Mouse (Mus musculus): Measurements from ENCODE around the gene Macrod2.

Macrod2 gene

GRCm38 (mm10) chr2:140570874-140571273 is 175.8 kb downstream of the Macrod2 start:
- no peak for DNase-seq (ENCODE audit: low read depth, low spot score)

GRCm38 (mm10) chr2:140592537-140593261 is 197.6 kb downstream of the Macrod2 start:
- no peak for DNase-seq (ENCODE audit: low read depth, low spot score)

GRCm38 (mm10) chr2:140596906-140597305 is 201.8 kb downstream of the Macrod2 start:
- no peak for DNase-seq (ENCODE audit: low read depth, low spot score)

GRCm38 (mm10) chr2:140615451-140615850 is 220.3 kb downstream of the Macrod2 start:
- no peak for DNase-seq (ENCODE audit: low read depth, low spot score)

- no peak for DNase-seq (ENCODE audit: low read depth, low spot score)
Measured at GRCm38 (mm10) chr2:140621730-140622337, 226.7 kb downstream of the Macrod2 start.

GRCm38 (mm10) chr2:140653481-140653880 is 258.4 kb downstream of the Macrod2 start:
- DNase-seq (ENCODE audit: low read depth, low spot score) = no peak

GRCm38 (mm10) chr2:140653978-140654377 is 258.9 kb downstream of the Macrod2 start:
- DNase-seq (ENCODE audit: low read depth, low spot score) = no peak

GRCm38 (mm10) chr2:140662673-140663072 is 267.6 kb downstream of the Macrod2 start:
- no peak for DNase-seq (ENCODE audit: low read depth, low spot score)

GRCm38 (mm10) chr2:140664381-140664780 is 269.3 kb downstream of the Macrod2 start:
- DNase-seq (ENCODE audit: low read depth, low spot score) = no peak

GRCm38 (mm10) chr2:140666846-140667245 is 271.7 kb downstream of the Macrod2 start:
- peak; percentile 49 for DNase-seq (ENCODE audit: low read depth, low spot score)

- DNase-seq (ENCODE audit: low read depth, low spot score) = no peak
Measured at GRCm38 (mm10) chr2:140667261-140668047, 272.3 kb downstream of the Macrod2 start.

- DNase-seq (ENCODE audit: low read depth, low spot score) = peak; percentile 91
Measured at GRCm38 (mm10) chr2:140668311-140668710, 273.2 kb downstream of the Macrod2 start.

GRCm38 (mm10) chr2:140669081-140669480 is 274.0 kb downstream of the Macrod2 start:
- no peak for DNase-seq (ENCODE audit: low read depth, low spot score)

- DNase-seq (ENCODE audit: low read depth, low spot score) = no peak
Measured at GRCm38 (mm10) chr2:140669786-140670185, 274.7 kb downstream of the Macrod2 start.

GRCm38 (mm10) chr2:140670457-140670856 is 275.3 kb downstream of the Macrod2 start:
- peak; percentile 53 for DNase-seq (ENCODE audit: low read depth, low spot score)

- peak; percentile 98 for DNase-seq (ENCODE audit: low read depth, low spot score)
Measured at GRCm38 (mm10) chr2:140670963-140671702, 276.0 kb downstream of the Macrod2 start, which contains the start of gene Flrt3. Gene Flrt3, minus strand, starts transcription at chr2:140671469.

GRCm38 (mm10) chr2:140673466-140673865 is 278.4 kb downstream of the Macrod2 start:
- DNase-seq (ENCODE audit: low read depth, low spot score) = no peak

GRCm38 (mm10) chr2:140676728-140677127 is 281.6 kb downstream of the Macrod2 start:
- DNase-seq (ENCODE audit: low read depth, low spot score) = no peak

GRCm38 (mm10) chr2:140690906-140691305 is 295.8 kb downstream of the Macrod2 start:
- no peak for DNase-seq (ENCODE audit: low read depth, low spot score)

GRCm38 (mm10) chr2:140691403-140691802 is 296.3 kb downstream of the Macrod2 start:
- no peak for DNase-seq (ENCODE audit: low read depth, low spot score)

GRCm38 (mm10) chr2:140692461-140692860 is 297.4 kb downstream of the Macrod2 start:
- DNase-seq (ENCODE audit: low read depth, low spot score) = no peak

GRCm38 (mm10) chr2:140693845-140694244 is 298.7 kb downstream of the Macrod2 start:
- no peak for DNase-seq (ENCODE audit: low read depth, low spot score)

Data from forelimb bud, embryonic 11.5 days (tissue).